Mouse (Mus musculus) MEL (cell line): ENCODE measurements around the gene Cntf. TPM values are rescaled to one million over a fixed set of nuclear protein-coding genes. Genes with fewer than 3 reads are reported as not detected.

ENCODE experiments used
- DNase-seq: peaks from one replicate; pipeline ENCODE4 v3.0.0; 2011; ENCODE audit warnings: low read depth, low spot score
- H3K27ac ChIP-seq: 2 replicates; pipeline ENCODE4 v1.5.1; 2012; ENCODE audit warnings: low read depth, mild to moderate bottlenecking, control low read depth, low read length, moderate library complexity; ENCODE audit not compliant: control insufficient read depth
- H3K27me3 ChIP-seq, 2 experiments: fragments of 150-350 bp in 1 of 2; sonication (generic) in 1 of 2; 2 replicates each; pipeline ENCODE4 v1.6.1; 2012; ENCODE audit warnings: low read length in 2 of 2, mild to moderate bottlenecking in 2 of 2, improper control_type of control experiment in 1 of 2, moderate library complexity in 1 of 2; ENCODE audit not compliant: insufficient read depth in 2 of 2, control insufficient read depth in 1 of 2
- H3K36me3 ChIP-seq, 2 experiments: 2 replicates each; pipeline ENCODE4 v1.6.1; 2012 to 2014; ENCODE audit warnings: low read length in 2 of 2, improper control_type of control experiment in 1 of 2, inconsistent platforms in 1 of 2, mild to moderate bottlenecking in 1 of 2; ENCODE audit not compliant: insufficient read depth in 2 of 2, control insufficient read depth in 1 of 2
- H3K4me1 ChIP-seq, 2 experiments: fragments of 150-350 bp in 1 of 2; sonication (generic) in 1 of 2; 2 replicates each; pipeline ENCODE4 v1.6.1; 2012; ENCODE audit warnings: low read length in 2 of 2, improper control_type of control experiment in 1 of 2, mild to moderate bottlenecking in 1 of 2; ENCODE audit not compliant: insufficient read depth in 2 of 2, control insufficient read depth in 1 of 2
- H3K4me3 ChIP-seq, 2 experiments: fragments of 150-350 bp in 1 of 2; sonication (generic) in 1 of 2; 2 replicates each; pipeline ENCODE4 v1.5.1; 2012; ENCODE audit warnings: low read depth in 2 of 2, low read length in 2 of 2, mild to moderate bottlenecking in 2 of 2, moderate library complexity in 2 of 2, control low read depth in 1 of 2, improper control_type of control experiment in 1 of 2; ENCODE audit not compliant: control insufficient read depth in 1 of 2, insufficient read depth in 1 of 2
- H3K79me2 ChIP-seq: 2 replicates; pipeline ENCODE4 v1.6.1; 2012; ENCODE audit warnings: mild to moderate bottlenecking, low read length, moderate library complexity; ENCODE audit not compliant: control insufficient read depth, poor library complexity, insufficient read depth
- H3K9ac ChIP-seq: 2 replicates; pipeline ENCODE4 v1.6.1; 2012; ENCODE audit warnings: low read depth, mild to moderate bottlenecking, control low read depth, low read length, moderate library complexity; ENCODE audit not compliant: control insufficient read depth, poor library complexity, severe bottlenecking
- H3K9me3 ChIP-seq: fragments of 150-350 bp; sonication (generic); replicated peaks from 2 replicates; pipeline ENCODE4 v1.6.1; 2012; ENCODE audit warnings: mild to moderate bottlenecking, low read length, improper control_type of control experiment, moderate library complexity; ENCODE audit not compliant: insufficient read depth
- BHLHE40 ChIP-seq: IDR thresholded peaks from 2 replicates; pipeline ENCODE4 v1.6.1; 2012; ENCODE audit warnings: low read depth, mild to moderate bottlenecking, inconsistent platforms, low read length, improper control_type of control experiment, borderline replicate concordance
- CHD2 ChIP-seq: IDR thresholded peaks from 2 replicates; pipeline ENCODE4 v1.6.1; 2011; ENCODE audit warnings: low read length, improper control_type of control experiment
- CTCF ChIP-seq, 3 experiments: IDR thresholded peaks in 2 of 3; conservative IDR thresholded peaks in 1 of 3; 2 replicates each; pipeline ENCODE4 v1.5.1; 2011 to 2012; ENCODE audit warnings: low read length in 3 of 3, low read depth in 2 of 3, mild to moderate bottlenecking in 2 of 3, improper control_type of control experiment in 1 of 3, inconsistent platforms in 1 of 3, mixed read lengths in 1 of 3, moderate library complexity in 1 of 3; ENCODE audit not compliant: control insufficient read depth in 1 of 3, insufficient read depth in 1 of 3, poor library complexity in 1 of 3, severe bottlenecking in 1 of 3
- E2F4 ChIP-seq: IDR thresholded peaks from 2 replicates; pipeline ENCODE4 v1.6.1; 2011; ENCODE audit warnings: low read depth, low read length, improper control_type of control experiment, borderline replicate concordance
- EP300 ChIP-seq, 2 experiments: IDR thresholded peaks; 2 replicates each; pipeline ENCODE4 v1.6.1; 2011; ENCODE audit warnings: improper control_type of control experiment in 2 of 2, low read length in 2 of 2, low read depth in 1 of 2, mild to moderate bottlenecking in 1 of 2
- ETS1 ChIP-seq: IDR thresholded peaks from 2 replicates; pipeline ENCODE4 v1.6.1; 2012; ENCODE audit warnings: low read depth, mild to moderate bottlenecking, inconsistent platforms, low read length, improper control_type of control experiment, moderate library complexity
- GABPA ChIP-seq: IDR thresholded peaks from 2 replicates; pipeline ENCODE4 v1.6.1; 2012; ENCODE audit warnings: low read depth, mild to moderate bottlenecking, inconsistent platforms, low read length, improper control_type of control experiment, moderate library complexity
- GATA1 ChIP-seq: IDR thresholded peaks from 2 replicates; pipeline ENCODE4 v1.6.1; 2011; ENCODE audit warnings: low read depth, low read length, improper control_type of control experiment
- HCFC1 ChIP-seq: IDR thresholded peaks from 2 replicates; pipeline ENCODE4 v1.6.1; 2012; ENCODE audit warnings: low read depth, mild to moderate bottlenecking, inconsistent platforms, low read length, improper control_type of control experiment, moderate library complexity
- JUND ChIP-seq: IDR thresholded peaks from 2 replicates; pipeline ENCODE4 v1.6.1; 2011; ENCODE audit warnings: low read depth, mild to moderate bottlenecking, improper control_type of control experiment, low read length
- KAT2A ChIP-seq: conservative IDR thresholded peaks from 2 replicates; pipeline ENCODE4 v1.6.1; 2012; ENCODE audit warnings: low read depth, low read length, improper control_type of control experiment, inconsistent platforms
- MAFK ChIP-seq: IDR thresholded peaks from 2 replicates; pipeline ENCODE4 v1.6.1; 2011; ENCODE audit warnings: low read depth, mild to moderate bottlenecking, low read length, improper control_type of control experiment, borderline replicate concordance
- MAZ ChIP-seq: IDR thresholded peaks from 2 replicates; pipeline ENCODE4 v1.6.1; 2012; ENCODE audit warnings: low read depth, mild to moderate bottlenecking, inconsistent platforms, low read length, improper control_type of control experiment
- MEF2A ChIP-seq: IDR thresholded peaks from 2 replicates; pipeline ENCODE4 v1.6.1; 2014; ENCODE audit warnings: low read depth, mild to moderate bottlenecking, inconsistent platforms, low read length, improper control_type of control experiment; ENCODE audit not compliant: poor library complexity, insufficient replicate concordance, severe bottlenecking; ENCODE audit errors: extremely low read depth
- MXI1 ChIP-seq: IDR thresholded peaks from 2 replicates; pipeline ENCODE4 v1.6.1; 2011; ENCODE audit warnings: mild to moderate bottlenecking, low read depth, low read length, improper control_type of control experiment
- MYB ChIP-seq: IDR thresholded peaks from 2 replicates; pipeline ENCODE4 v1.6.1; 2011; ENCODE audit warnings: mild to moderate bottlenecking, low read depth, low read length, improper control_type of control experiment
- MYC ChIP-seq: IDR thresholded peaks from 2 replicates; pipeline ENCODE4 v1.6.1; 2011; ENCODE audit warnings: low read depth, mild to moderate bottlenecking, low read length, improper control_type of control experiment, moderate library complexity
- NELFE ChIP-seq: IDR thresholded peaks from 2 replicates; pipeline ENCODE4 v1.6.1; 2011; ENCODE audit warnings: low read depth, low read length, improper control_type of control experiment
- NRF1 ChIP-seq: IDR thresholded peaks from 2 replicates; pipeline ENCODE4 v1.6.1; 2014; ENCODE audit warnings: low read depth, mild to moderate bottlenecking, inconsistent platforms, low read length, improper control_type of control experiment, moderate library complexity; ENCODE audit not compliant: poor library complexity, insufficient read depth, severe bottlenecking
- POLR2A ChIP-seq, 2 experiments: IDR thresholded peaks; 2 replicates each; pipeline ENCODE4 v1.6.1; 2011 to 2012; ENCODE audit warnings: low read length in 2 of 2, mild to moderate bottlenecking in 2 of 2, control low read depth in 1 of 2, improper control_type of control experiment in 1 of 2, low read depth in 1 of 2, moderate library complexity in 1 of 2; ENCODE audit not compliant: control insufficient read depth in 1 of 2, insufficient read depth in 1 of 2, poor library complexity in 1 of 2
- POLR2AphosphoS2 ChIP-seq: IDR thresholded peaks from 2 replicates; pipeline ENCODE4 v1.6.1; 2011; ENCODE audit warnings: low read length, improper control_type of control experiment
- RAD21 ChIP-seq: IDR thresholded peaks from 2 replicates; pipeline ENCODE4 v1.6.1; 2011; ENCODE audit warnings: mild to moderate bottlenecking, low read depth, low read length, improper control_type of control experiment
- RCOR1 ChIP-seq: IDR thresholded peaks from 2 replicates; pipeline ENCODE4 v1.6.1; 2012; ENCODE audit warnings: low read depth, mild to moderate bottlenecking, inconsistent platforms, low read length, improper control_type of control experiment
- SIN3A ChIP-seq: IDR thresholded peaks from 2 replicates; pipeline ENCODE4 v1.6.1; 2012; ENCODE audit warnings: low read length, improper control_type of control experiment, inconsistent platforms
- SMC3 ChIP-seq: IDR thresholded peaks from 2 replicates; pipeline ENCODE4 v1.6.1; 2011; ENCODE audit warnings: low read depth, low read length, improper control_type of control experiment
- TAL1 ChIP-seq: IDR thresholded peaks from 2 replicates; pipeline ENCODE4 v1.6.1; 2012; ENCODE audit warnings: mild to moderate bottlenecking, inconsistent platforms, low read length, moderate library complexity, mixed read lengths
- TBP ChIP-seq: IDR thresholded peaks from 2 replicates; pipeline ENCODE4 v1.8.0; 2011; ENCODE audit warnings: low read depth, low read length, improper control_type of control experiment
- UBTF ChIP-seq: IDR thresholded peaks from 2 replicates; pipeline ENCODE4 v1.6.1; 2012; ENCODE audit warnings: low read depth, mild to moderate bottlenecking, inconsistent platforms, low read length, improper control_type of control experiment, moderate library complexity, borderline replicate concordance; ENCODE audit not compliant: insufficient read depth
- ZC3H11A ChIP-seq: IDR thresholded peaks from 2 replicates; pipeline ENCODE4 v1.6.1; 2012; ENCODE audit warnings: low read depth, mild to moderate bottlenecking, inconsistent platforms, low read length, improper control_type of control experiment
- ZKSCAN1 ChIP-seq: IDR thresholded peaks from 2 replicates; pipeline ENCODE4 v1.6.1; 2012; ENCODE audit warnings: low read depth, mild to moderate bottlenecking, inconsistent platforms, low read length, improper control_type of control experiment, moderate library complexity
- ZMIZ1 ChIP-seq: IDR thresholded peaks from 2 replicates; pipeline ENCODE4 v1.6.1; 2012; ENCODE audit warnings: low read depth, mild to moderate bottlenecking, inconsistent platforms, low read length, improper control_type of control experiment, moderate library complexity
- ZNF384 ChIP-seq: IDR thresholded peaks from 2 replicates; pipeline ENCODE4 v1.6.1; 2012; ENCODE audit warnings: low read depth, mild to moderate bottlenecking, inconsistent platforms, low read length, improper control_type of control experiment
- polyA plus RNA-seq, 2 experiments: library from polyadenylated mRNA; stranded (reverse) in 1 of 2; unstranded in 1 of 2; fragments of >175 nt in 1 of 2; fragments of >200 nt in 1 of 2; gene quantifications; 2 replicates each; pipeline versions ENCODE4 v1.2.1 to v1.2.4; 2012; ENCODE audit warnings: low replicate concordance in 2 of 2, low read depth in 1 of 2; ENCODE audit not compliant: insufficient read length in 2 of 2, insufficient read depth in 1 of 2, missing spikeins in 1 of 2
- total RNA-seq: library from RNA; depleted of rRNA; stranded (reverse); fragments of 300-350 nt; gene quantifications from 2 replicates; pipeline ENCODE4 v1.2.3, GENCODE M21; 2012

Gene Cntf
- total and polyA plus RNA-seq, 3 experiments, result 3.2 to 8.2 TPM; not detected in 1

DNA sequence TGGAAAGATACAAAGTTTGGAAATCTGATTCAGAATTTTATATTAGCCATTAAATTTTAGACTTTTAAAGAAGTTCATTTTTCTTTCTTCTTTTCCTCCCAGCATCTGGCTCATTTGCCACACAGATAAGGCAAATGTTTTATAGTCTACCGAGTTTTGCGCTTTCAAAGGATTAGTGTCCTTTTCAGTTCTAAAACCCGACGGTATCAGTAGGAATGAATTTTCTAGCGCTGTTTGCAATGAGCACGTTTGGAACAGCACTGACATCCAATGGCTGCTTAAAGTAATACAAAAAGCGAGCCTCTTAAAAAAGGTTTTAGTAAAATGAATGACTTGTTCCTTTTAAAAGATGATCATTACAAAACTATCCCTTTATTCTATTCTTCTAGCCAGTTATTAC is 31.6 kb upstream of the Cntf start (continued):
- TF ChIP-seq MEF2A (no peak), SMC3 (peak; percentile 43), E2F4 (no peak), ZNF384 (peak; percentile 47), GABPA (no peak), TAL1 (no peak), GATA1 (0 out of 2 replicates have a peak, but pooled peaks have one; percentile 5), MAZ (no peak), JUND (no peak), MXI1 (peak; percentile 18; the same call in 1 of the 2 replicates), NELFE (no peak), RCOR1 (no peak), ETS1 (no peak), NRF1 (no peak), POLR2AphosphoS2 (no peak), BHLHE40 (peak; percentile 49; the same call in 1 of the 2 replicates), MYB (no peak)

DNA sequence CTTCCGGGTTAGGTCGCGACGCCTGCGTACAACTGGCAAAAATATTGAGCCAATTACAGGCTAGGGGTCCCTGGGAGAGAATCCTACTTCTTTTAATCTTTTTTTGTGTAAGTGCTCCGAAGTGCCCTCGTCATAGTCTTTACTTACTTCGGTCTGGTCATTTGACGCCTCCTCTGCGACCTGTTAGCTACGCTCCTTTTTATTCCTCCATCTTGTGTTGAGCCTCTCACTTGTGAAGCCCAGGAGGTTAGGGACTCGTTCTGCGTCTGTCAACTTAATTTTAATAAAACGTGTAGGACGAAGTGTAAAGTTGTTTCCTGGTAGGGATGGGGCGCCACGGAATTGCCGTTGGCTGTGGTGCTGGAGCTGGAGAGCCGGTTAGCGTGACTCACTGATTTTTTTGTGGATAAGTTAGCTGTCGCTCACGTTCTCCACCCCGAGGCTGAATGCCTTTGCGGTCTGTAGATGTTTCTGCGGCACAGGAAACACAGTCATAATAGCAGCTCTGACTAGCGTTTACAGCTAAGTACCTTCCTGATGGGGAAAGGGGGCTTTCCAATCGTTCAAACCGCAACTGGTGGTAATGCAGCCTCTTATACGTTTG is 31.0 kb upstream of the Cntf start:
- H3K36me3 ChIP-seq, result peaks cover 0 to 13% of the 10 kb centered on the region in 2 experiments; a peak in 3 of 4 replicates
- H3K4me1 ChIP-seq, result peaks cover 3 to 12% of the 10 kb centered on the region in 2 experiments; a peak in 3 of 4 replicates
- H3K4me3 ChIP-seq, result peak overlapping the region; percentile 44 to 95
- H3K9ac ChIP-seq, result peak overlapping the region; percentile 100
- peak; percentile 94 for DNase-seq
- peak overlapping the region; percentile 97 for H3K27ac ChIP-seq
- H3K9me3 ChIP-seq, result no peaks in the 10 kb centered on the region
- H3K27me3 ChIP-seq, result no peaks in the 10 kb centered on the region
- H3K79me2 ChIP-seq, result peaks cover 31% of the 10 kb centered on the region
- TF ChIP-seq SIN3A (peak; percentile 55), CHD2 (no peak), MAFK (no peak; the same call in 1 of the 2 replicates), RCOR1 (0 out of 2 replicates have a peak, but pooled peaks have one; percentile 36), ZNF384 (no peak), MYB (peak; percentile 92), SMC3 (no peak), RAD21 (no peak), NELFE (peak; percentile 50), ZMIZ1 (peak; percentile 68; the same call in 1 of the 2 replicates), UBTF (no peak), MXI1 (peak; percentile 44), ZKSCAN1 (no peak), ETS1 (peak; percentile 86), TBP (peak; percentile 55; the same call in 1 of the 2 replicates), POLR2A (IDR thresholded peaks at IDR 0.05; ENCODE audit: control insufficient read depth in 1 of 2, insufficient read depth in 1 of 2, low read depth in 1 of 2, low read length in 2 of 2, poor library complexity in 1 of 2) (peak; percentile 68 to 73), KAT2A (no peak), JUND (peak; percentile 86; the same call in 1 of the 2 replicates), MYC (0 out of 2 replicates have a peak, but pooled peaks have one; percentile 12), E2F4 (no peak), MEF2A (no peak), HCFC1 (no peak), TAL1 (no peak), ZC3H11A (no peak), CTCF (IDR thresholded peaks at IDR 0.05 in 2 of 3, conservative IDR thresholded peaks at IDR 0.05 in 1 of 3; ENCODE audit: control insufficient read depth in 1 of 3, insufficient read depth in 1 of 3, low read depth in 2 of 3, low read length in 3 of 3, poor library complexity in 1 of 3, severe bottlenecking in 1 of 3) (no peak), MAZ (no peak; the same call in 1 of the 2 replicates), GABPA (no peak), POLR2AphosphoS2 (peak; percentile 64; the same call in 1 of the 2 replicates), EP300 (IDR thresholded peaks at IDR 0.05; ENCODE audit: low read depth in 1 of 2, low read length in 2 of 2) (peak; percentile 81 to 86), GATA1 (peak; percentile 49; the same call in 1 of the 2 replicates)
